Mouse (Mus musculus): ENCODE results near the gene Naa38.

The Naa38 gene

DNA sequence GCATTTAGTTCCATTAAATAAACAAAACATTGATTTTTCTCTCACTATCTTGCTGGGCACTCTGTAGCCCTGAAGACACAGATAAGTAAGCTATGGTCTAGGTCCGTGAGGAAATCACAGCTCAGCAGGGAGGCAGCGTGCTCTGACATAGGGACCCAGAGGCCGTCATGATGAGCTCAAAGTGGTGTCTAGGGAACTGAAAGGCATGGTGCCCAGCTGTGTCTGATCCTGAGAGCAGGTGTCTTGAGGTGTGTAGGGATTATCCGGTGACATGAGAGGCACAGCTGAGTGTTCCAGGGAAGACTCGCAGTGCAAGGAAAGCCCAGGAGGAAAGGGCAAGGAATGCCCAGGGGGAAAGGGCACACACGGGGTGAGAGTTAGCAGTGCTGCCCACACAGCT is 37.9 kb downstream of the Naa38 start:
- no peak for DNase-seq (ENCODE audit: low read depth)

DNA sequence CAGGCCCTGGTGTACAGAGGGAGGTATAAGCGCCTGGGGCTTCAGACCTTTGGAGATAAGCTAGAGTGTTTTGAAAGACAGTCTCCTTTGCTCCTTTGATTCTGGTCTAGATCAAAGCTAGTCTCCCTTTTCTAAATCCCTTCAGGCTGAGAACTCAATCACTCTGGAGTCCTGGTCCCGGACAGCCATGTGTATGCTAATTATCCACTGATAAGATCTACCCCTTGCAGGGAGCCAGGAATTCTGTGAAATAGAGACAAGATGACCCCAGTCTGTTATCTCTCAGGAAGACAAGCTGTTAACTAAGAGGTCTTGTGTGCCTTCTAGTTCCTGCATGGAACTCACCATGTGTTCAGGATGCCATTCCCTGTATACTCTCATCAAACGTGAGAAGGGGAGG is 42.0 kb downstream of the Naa38 start:
- DNase-seq (ENCODE audit: low read depth): no peak

DNA sequence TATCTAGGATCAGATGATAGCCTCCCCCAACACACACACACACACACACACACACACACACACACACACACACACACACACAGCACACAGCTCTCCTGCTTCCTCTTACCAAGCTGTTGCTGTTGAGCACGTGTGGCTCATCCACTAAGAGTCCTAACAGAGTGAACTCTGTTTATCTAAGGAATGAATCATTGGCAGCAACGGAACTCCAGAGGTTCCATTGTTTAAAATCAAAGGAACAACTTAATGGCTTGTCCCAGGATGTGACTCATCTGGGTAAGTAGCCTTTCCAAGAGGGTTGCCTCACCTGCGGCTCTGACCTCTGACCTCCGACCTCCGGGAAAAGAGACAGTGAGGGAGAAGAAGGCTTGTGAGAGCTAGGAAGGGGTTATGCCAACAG is 48.0 kb downstream of the Naa38 start:
- no peak for DNase-seq (ENCODE audit: low read depth)
